8 mouse cellular contexts compared by ENCODE assay signal in genomic region chr2:112367726-112368673, GRCm38 (mm10). TPM values are rescaled to one million over a fixed set of nuclear protein-coding genes. Genes with fewer than 3 reads are reported as not detected.
DNase-seq lines count a peak whose midpoint lies in the region; ATAC-seq and TF ChIP-seq lines count a peak whose summit lies in the region.

Emc4 (minus strand) TSS chr2:112368027.

- peak within 1 kb of the TSS; percentile 89 for H3K4me2 ChIP-seq in CH12.LX (ENCODE audit: insufficient read depth, low read depth, poor library complexity, severe bottlenecking)
- peak within 1 kb of the TSS; percentile 90 for H3K4me2 ChIP-seq in forebrain, embryonic 12.5 days
- H3K4me2 ChIP-seq in heart, postnatal 0 days (ENCODE audit: low read depth, low read length), result peak within 1 kb of the TSS; percentile 72
- H3K4me2 ChIP-seq in liver, embryonic 16.5 days (ENCODE audit: low read depth, low read length), result peak within 1 kb of the TSS; percentile 84
- peak within 1 kb of the TSS; percentile 89 for H3K4me2 ChIP-seq in neural tube, embryonic 13.5 days

- 2% methylated on average over 46 of the region's 46 CpGs for WGBS in forebrain, embryonic 12.5 days
- WGBS in heart, postnatal 0 days, result 2% methylated on average over 46 of the region's 46 CpGs
- WGBS in liver, embryonic 16.5 days (ENCODE audit: insufficient replicate concordance), result 1% methylated on average over 46 of the region's 46 CpGs
- WGBS in neural tube, embryonic 13.5 days, result 2% methylated on average over 46 of the region's 46 CpGs

- no peaks in the 10 kb centered on the region for H3K27me3 ChIP-seq in CH12.LX (replicated peaks)
- no peaks in the 10 kb centered on the region for H3K27me3 ChIP-seq in forebrain, embryonic 12.5 days
- no peaks in the 10 kb centered on the region for H3K27me3 ChIP-seq in heart, postnatal 0 days (ENCODE audit: control insufficient read depth, insufficient read depth, low read length)
- no peaks in the 10 kb centered on the region for H3K27me3 ChIP-seq in liver, embryonic 16.5 days (ENCODE audit: control insufficient read depth, insufficient read depth, low read depth, low read length)
- H3K27me3 ChIP-seq in neural tube, embryonic 13.5 days, result no peaks in the 10 kb centered on the region
- H3K27me3 ChIP-seq in testis, adult 2 months (ENCODE audit: control insufficient read depth, insufficient read depth, low read length), result no peaks in the 10 kb centered on the region

- H3K79me2 ChIP-seq in CH12.LX (replicated peaks; ENCODE audit: control insufficient read depth, extremely low read depth, insufficient read depth, poor library complexity, severe bottlenecking), result peaks cover 17% of the 10 kb centered on the region

- TF ChIP-seq EP300 in CH12.LX (IDR thresholded peaks at IDR 0.05; ENCODE audit: low read length), result no peak
- TF ChIP-seq EP300 in heart, postnatal 0 days (IDR thresholded peaks at IDR 0.05; ENCODE audit: low read depth), result no peak

- no peak within 1 kb of the TSS; the same call in 1 of the 2 replicates for H3K27ac ChIP-seq in CH12.LX (ENCODE audit: insufficient read depth, low read depth)
- peak within 1 kb of the TSS; percentile 87 for H3K27ac ChIP-seq in forebrain, embryonic 12.5 days
- peak within 1 kb of the TSS; percentile 85 for H3K27ac ChIP-seq in heart, postnatal 0 days (ENCODE audit: low read depth)
- H3K27ac ChIP-seq in liver, embryonic 16.5 days (ENCODE audit: low read length), result peak within 1 kb of the TSS; percentile 87
- peak within 1 kb of the TSS; percentile 90 for H3K27ac ChIP-seq in neural tube, embryonic 13.5 days (replicated peaks)
- peak within 1 kb of the TSS; percentile 93 for H3K27ac ChIP-seq in testis, adult 2 months (ENCODE audit: control insufficient read depth, insufficient read depth, low read depth, low read length)

- peak within 1 kb of the TSS; percentile 78 to 89 (median 82) for H3K4me3 ChIP-seq in CH12.LX (replicated peaks in 1 of 3; ENCODE audit: low read depth in 2 of 3, low read length in 2 of 3, poor library complexity in 1 of 3)
- H3K4me3 ChIP-seq in forebrain, embryonic 12.5 days (replicated peaks), result peak within 1 kb of the TSS; percentile 84
- H3K4me3 ChIP-seq in heart, postnatal 0 days (ENCODE audit: low read depth, low read length), result peak within 1 kb of the TSS; percentile 88
- peak within 1 kb of the TSS; percentile 99 for H3K4me3 ChIP-seq in liver, embryonic 16.5 days (ENCODE audit: low read depth, low read length)
- peak within 1 kb of the TSS; percentile 86 for H3K4me3 ChIP-seq in neural tube, embryonic 13.5 days
- peak within 1 kb of the TSS; percentile 96 for H3K4me3 ChIP-seq in testis, adult 2 months (ENCODE audit: control insufficient read depth, low read depth, low read length)

- H3K4me1 ChIP-seq in CH12.LX (ENCODE audit: control insufficient read depth in 1 of 2, insufficient read depth in 2 of 2), result peaks cover 0 to 20% of the 10 kb centered on the region in 2 experiments; a peak in 2 of 4 replicates
- peaks cover 14% of the 10 kb centered on the region for H3K4me1 ChIP-seq in forebrain, embryonic 12.5 days
- H3K4me1 ChIP-seq in heart, postnatal 0 days (ENCODE audit: control insufficient read depth, insufficient read depth), result peaks cover 4% of the 10 kb centered on the region; the same call in 1 of the 2 replicates
- H3K4me1 ChIP-seq in liver, embryonic 16.5 days (ENCODE audit: control insufficient read depth, low read depth, low read length), result peaks cover 13% of the 10 kb centered on the region
- peaks cover 14% of the 10 kb centered on the region for H3K4me1 ChIP-seq in neural tube, embryonic 13.5 days (replicated peaks)
- no peaks in the 10 kb centered on the region for H3K4me1 ChIP-seq in testis, adult 2 months (ENCODE audit: control insufficient read depth, insufficient read depth, low read length)

- dilution Hi-C loops in CH12.LX (cut with MboI; ENCODE audit: extremely low pct_ligation_motif_present, extremely low pct_unique_long_range_greater_than_20kb, low sequenced_read_pairs), result no loop called here

- H3K9me3 ChIP-seq in CH12.LX (replicated peaks; ENCODE audit: low read length), result no peaks in the 10 kb centered on the region
- no peaks in the 10 kb centered on the region for H3K9me3 ChIP-seq in forebrain, embryonic 12.5 days
- no peaks in the 10 kb centered on the region for H3K9me3 ChIP-seq in heart, postnatal 0 days (replicated peaks; ENCODE audit: control insufficient read depth, low read length)
- H3K9me3 ChIP-seq in liver, embryonic 16.5 days (replicated peaks; ENCODE audit: control insufficient read depth, low read length), result no peaks in the 10 kb centered on the region
- H3K9me3 ChIP-seq in neural tube, embryonic 13.5 days, result no peaks in the 10 kb centered on the region

- no peak for TF ChIP-seq CTCF in CH12.LX (conservative IDR thresholded peaks at IDR 0.05 in 1 of 2, IDR thresholded peaks at IDR 0.05 in 1 of 2; ENCODE audit: low read depth in 2 of 2, low read length in 2 of 2)
- no peak for TF ChIP-seq CTCF in heart, postnatal 0 days (IDR thresholded peaks at IDR 0.05; ENCODE audit: low read depth)
- no peak for TF ChIP-seq CTCF in testis, adult 2 months (IDR thresholded peaks at IDR 0.05; ENCODE audit: control insufficient read depth, insufficient read depth, insufficient replicate concordance, low read depth, low read length)

- peak within 1 kb of the TSS; percentile 87 for H3K9ac ChIP-seq in CH12.LX (ENCODE audit: insufficient read depth, low read depth)
- peak within 1 kb of the TSS; percentile 81 for H3K9ac ChIP-seq in forebrain, embryonic 12.5 days
- H3K9ac ChIP-seq in heart, postnatal 0 days (replicated peaks; ENCODE audit: low read depth, low read length), result peak within 1 kb of the TSS; percentile 85
- peak within 1 kb of the TSS; percentile 90 for H3K9ac ChIP-seq in liver, embryonic 16.5 days (ENCODE audit: low read depth, low read length)
- H3K9ac ChIP-seq in neural tube, embryonic 13.5 days, result peak within 1 kb of the TSS; percentile 85

- peak; percentile 90 for ATAC-seq in forebrain, embryonic 12.5 days (ENCODE audit: low FRiP score)
- ATAC-seq in heart, postnatal 0 days (ENCODE audit: insufficient read depth, low read depth), result peak; percentile 79
- ATAC-seq in liver, embryonic 16.5 days (ENCODE audit: low read depth), result peak; percentile 84
- ATAC-seq in neural tube, embryonic 13.5 days (ENCODE audit: low read depth), result peak; percentile 91

- peaks cover 14 to 32% of the 10 kb centered on the region in 2 experiments for H3K36me3 ChIP-seq in CH12.LX (replicated peaks in 1 of 2; ENCODE audit: control insufficient read depth in 1 of 2, insufficient read depth in 1 of 2, low read length in 1 of 2)
- H3K36me3 ChIP-seq in forebrain, embryonic 12.5 days (replicated peaks), result peaks cover 20% of the 10 kb centered on the region
- H3K36me3 ChIP-seq in heart, postnatal 0 days (replicated peaks; ENCODE audit: control insufficient read depth, insufficient read depth, low read length), result peaks cover 17% of the 10 kb centered on the region
- H3K36me3 ChIP-seq in liver, embryonic 16.5 days (ENCODE audit: control insufficient read depth, insufficient read depth), result peaks cover 14% of the 10 kb centered on the region
- peaks cover 19% of the 10 kb centered on the region for H3K36me3 ChIP-seq in neural tube, embryonic 13.5 days
- H3K36me3 ChIP-seq in testis, adult 2 months (ENCODE audit: control insufficient read depth, insufficient read depth, low read length), result no peaks in the 10 kb centered on the region

- TF ChIP-seq POLR2A in CH12.LX (IDR thresholded peaks at IDR 0.05; ENCODE audit: low read depth, low read length), result peak; percentile 93
- TF ChIP-seq POLR2A in testis, adult 2 months (IDR thresholded peaks at IDR 0.05; ENCODE audit: control insufficient read depth, low read depth, low read length), result peak; percentile 95

- peak; percentile 91 for DNase-seq in CH12.LX (ENCODE audit: extremely low read depth)
- peak; percentile 89 for DNase-seq in c-Kit-positive CD71-positive TER-119-negative erythroid progenitor cells, embryonic 14.5 days (ENCODE audit: low read depth)
- DNase-seq in heart, postnatal 0 days (ENCODE audit: low spot score), result peak; percentile 84
- DNase-seq in kidney, postnatal 4 days, result peak; percentile 96

- no peak for TF ChIP-seq RAD21 in CH12.LX (IDR thresholded peaks at IDR 0.05; ENCODE audit: low read depth, low read length)

- in situ Hi-C loops in CH12.LX (cut with MboI; ENCODE audit: low pct_ligation_motif_present, low pct_unique_long_range_greater_than_20kb, low sequenced_read_pairs), result loop anchor here (10.0 kb wide), 1 partner anchor 103 kb away; the partner anchor contains the start of genes Gm21985, Nop10 and Slc12a6

TF ChIP-seq in CH12.LX, 34 proteins besides CTCF, POLR2A, EP300 and RAD21 (continues in another document):
- TF ChIP-seq JUN (IDR thresholded peaks at IDR 0.05; ENCODE audit: insufficient read depth, low read depth, low read length) (no peak), CHD2 (IDR thresholded peaks at IDR 0.05; ENCODE audit: low read length) (peak; percentile 78), MAX (IDR thresholded peaks at IDR 0.05; ENCODE audit: low read length) (peak; percentile 90), NRF1 (IDR thresholded peaks at IDR 0.05; ENCODE audit: low read depth, low read length) (no peak), ETS1 (conservative IDR thresholded peaks at IDR 0.05; ENCODE audit: low read depth, low read length) (0 out of 2 replicates have a peak, but pooled peaks have one; percentile 14), HCFC1 (IDR thresholded peaks at IDR 0.05; ENCODE audit: low read depth, low read length) (peak; percentile 92), ZC3H11A (IDR thresholded peaks at IDR 0.05; ENCODE audit: low read depth, low read length) (no peak), PAX5 (IDR thresholded peaks at IDR 0.05; ENCODE audit: low read length) (no peak), IRF4 (IDR thresholded peaks at IDR 0.05; ENCODE audit: low read depth, low read length) (peak; percentile 64; the same call in 1 of the 2 replicates), USF2 (conservative IDR thresholded peaks at IDR 0.05; ENCODE audit: low read depth, low read length) (no peak), RCOR1 (conservative IDR thresholded peaks at IDR 0.05; ENCODE audit: low read depth, low read length) (0 out of 2 replicates have a peak, but pooled peaks have one; percentile 48), CHD1 (IDR thresholded peaks at IDR 0.05; ENCODE audit: low read depth, low read length) (peak; percentile 73; the same call in 1 of the 2 replicates), MAZ (IDR thresholded peaks at IDR 0.05; ENCODE audit: low read depth, low read length) (no peak)

RNA-seq across cellular contexts. Expression of gene Emc4, which starts in this region (rescaled TPM):
- total RNA-seq in CH12.LX (2012; rRNA removed) (108 and 117 TPM in 2 replicates), CH12.LX (2014; rRNA removed) (81.3 and 86.8 TPM in 2 replicates)
- 125 and 135 TPM in 2 replicates for polyA plus RNA-seq in CH12.LX (2012; ENCODE audit: insufficient read length, low read depth)
- polyA plus RNA-seq in forebrain, embryonic 12.5 days (2016; fragmentation: Nextera tagmentation; extraction: Ambion mirVana), result 104 and 111 TPM in 2 replicates
- total RNA-seq in heart, postnatal 0 days (2014; rRNA removed; ENCODE audit: low replicate concordance), result 58.5 and 70.1 TPM in 2 replicates
- 104 and 110 TPM in 2 replicates for polyA plus RNA-seq in heart, postnatal 0 days (2015; fragmentation: Nextera tagmentation; extraction: Ambion mirVana)
- polyA plus RNA-seq in liver, embryonic 16.5 days (2015; fragmentation: Nextera tagmentation; extraction: Ambion mirVana), result 40.0 and 40.7 TPM in 2 replicates
- 159 and 174 TPM in 2 replicates for polyA plus RNA-seq in neural tube, embryonic 13.5 days (2015; fragmentation: Nextera tagmentation; extraction: Ambion mirVana)
- polyA plus RNA-seq in testis, adult 2 months (2012; rRNA removed), result 105 and 118 TPM in 2 replicates
